7 mouse cellular contexts compared by ENCODE assay signal in genomic region chr4:62359256-62359775, GRCm38 (mm10). TPM values are rescaled to one million over a fixed set of nuclear protein-coding genes. Genes with fewer than 3 reads are reported as not detected.
DNase-seq lines count a peak whose midpoint lies in the region; ATAC-seq and TF ChIP-seq lines count a peak whose summit lies in the region.

No protein-coding gene starts in this region.

- DNase-seq in neural tube, embryonic 11.5 days (ENCODE audit: low spot score): no peak
- DNase-seq in neural tube, embryonic 10.5 days (ENCODE audit: extremely low spot score, low spot score): no peak
- DNase-seq in yolk sac, embryonic 10.5 days (ENCODE audit: low spot score): peak; percentile 73
- DNase-seq in layer of hippocampus, adult 9-11 months: no peak
- DNase-seq in testis, postnatal 10 days (ENCODE audit: low spot score): no peak

- TF ChIP-seq CTCF in embryonic fibroblast, embryonic 13.5 days (IDR thresholded peaks at IDR 0.05; ENCODE audit: borderline replicate concordance, insufficient read depth, low read length): no peak

- H3K27ac ChIP-seq in neural tube, embryonic 11.5 days (ENCODE audit: low read depth, low read length): no peak overlapping the region
- H3K27ac ChIP-seq in embryonic fibroblast, embryonic 13.5 days (ENCODE audit: insufficient read depth, low read length): peak overlapping the region; percentile 55
- no peak overlapping the region; the same call in 1 of the 2 replicates for H3K27ac ChIP-seq in limb, embryonic 15.5 days

- H3K9ac ChIP-seq in neural tube, embryonic 11.5 days (ENCODE audit: low read length): peak overlapping the region; percentile 59
- H3K9ac ChIP-seq in limb, embryonic 15.5 days: peak overlapping the region; percentile 73

- H3K36me3 ChIP-seq in neural tube, embryonic 11.5 days (ENCODE audit: control insufficient read depth, insufficient read depth, low read length): no peaks in the 10 kb centered on the region
- H3K36me3 ChIP-seq in limb, embryonic 15.5 days: peaks cover 4% of the 10 kb centered on the region; the same call in 1 of the 2 replicates

- no peak for ATAC-seq in neural tube, embryonic 11.5 days (ENCODE audit: insufficient read depth, low FRiP score, low TSS enrichment)
- ATAC-seq in limb, embryonic 15.5 days (ENCODE audit: insufficient number of reproducible peaks, low FRiP score, low TSS enrichment, low read depth): no peak

- H3K4me1 ChIP-seq in neural tube, embryonic 11.5 days (ENCODE audit: control insufficient read depth, insufficient read depth, low read length): peaks cover 7% of the 10 kb centered on the region; the same call in 1 of the 2 replicates
- no peaks in the 10 kb centered on the region for H3K4me1 ChIP-seq in embryonic fibroblast, embryonic 13.5 days (ENCODE audit: control insufficient read depth, insufficient read depth, low read length)
- peaks cover 13% of the 10 kb centered on the region for H3K4me1 ChIP-seq in limb, embryonic 15.5 days

- no peaks in the 10 kb centered on the region for H3K9me3 ChIP-seq in neural tube, embryonic 11.5 days (ENCODE audit: control insufficient read depth, low read length)
- H3K9me3 ChIP-seq in limb, embryonic 15.5 days: no peaks in the 10 kb centered on the region

- H3K4me3 ChIP-seq in neural tube, embryonic 11.5 days (ENCODE audit: low read depth, low read length): peak overlapping the region; percentile 75
- H3K4me3 ChIP-seq in embryonic fibroblast, embryonic 13.5 days (ENCODE audit: insufficient read depth, low read length): peak overlapping the region; percentile 63
- peak overlapping the region; percentile 90 for H3K4me3 ChIP-seq in limb, embryonic 15.5 days

- 57% methylated on average over 7 of the region's 7 CpGs for WGBS in neural tube, embryonic 11.5 days
- WGBS in limb, embryonic 15.5 days: 50% methylated on average over 7 of the region's 7 CpGs

- TF ChIP-seq POLR2A in embryonic fibroblast, embryonic 13.5 days (IDR thresholded peaks at IDR 0.05; ENCODE audit: low read depth, low read length): no peak

- H3K4me2 ChIP-seq in neural tube, embryonic 11.5 days (ENCODE audit: low read depth): peak overlapping the region; percentile 67
- peak overlapping the region; percentile 66 for H3K4me2 ChIP-seq in limb, embryonic 15.5 days

- no peaks in the 10 kb centered on the region for H3K27me3 ChIP-seq in neural tube, embryonic 11.5 days (ENCODE audit: control insufficient read depth, insufficient read depth, low read length)
- no peaks in the 10 kb centered on the region for H3K27me3 ChIP-seq in limb, embryonic 15.5 days

RNA-seq across cellular contexts. Expression of gene Fkbp15, which starts 1.0 kb away (rescaled TPM):
- 21.0 and 22.1 TPM in 2 replicates for polyA plus RNA-seq in neural tube, embryonic 11.5 days (2014; fragmentation: Nextera tagmentation; extraction: Ambion mirVana)
- 33.1 and 36.9 TPM in 2 replicates for polyA plus RNA-seq in embryonic fibroblast, embryonic 13.5 days (2011; ENCODE audit: insufficient read length, low read depth, missing spikeins)
- 28.4 and 29.0 TPM in 2 replicates for polyA plus RNA-seq in limb, embryonic 15.5 days (2015; fragmentation: Nextera tagmentation; extraction: Ambion mirVana)

RNA-seq across cellular contexts. Expression of gene Slc31a1, which starts 1.2 kb away (rescaled TPM):
- polyA plus RNA-seq in neural tube, embryonic 11.5 days (2014; fragmentation: Nextera tagmentation; extraction: Ambion mirVana): 46.0 and 48.5 TPM in 2 replicates
- 40.8 and 46.7 TPM in 2 replicates for polyA plus RNA-seq in embryonic fibroblast, embryonic 13.5 days (2011; ENCODE audit: insufficient read length, low read depth, missing spikeins)
- 53.0 and 54.6 TPM in 2 replicates for polyA plus RNA-seq in limb, embryonic 15.5 days (2015; fragmentation: Nextera tagmentation; extraction: Ambion mirVana)

RNA-seq across cellular contexts. Expression of gene Cdc26, which starts 49.1 kb away (rescaled TPM):
- polyA plus RNA-seq in neural tube, embryonic 11.5 days (2014; fragmentation: Nextera tagmentation; extraction: Ambion mirVana): 161 and 170 TPM in 2 replicates
- 61.3 and 94.3 TPM in 2 replicates for polyA plus RNA-seq in embryonic fibroblast, embryonic 13.5 days (2011; ENCODE audit: insufficient read length, low read depth, missing spikeins)
- 156 and 159 TPM in 2 replicates for polyA plus RNA-seq in limb, embryonic 15.5 days (2015; fragmentation: Nextera tagmentation; extraction: Ambion mirVana)

RNA-seq across cellular contexts. Expression of gene Prpf4, which starts 49.3 kb away (rescaled TPM):
- polyA plus RNA-seq in neural tube, embryonic 11.5 days (2014; fragmentation: Nextera tagmentation; extraction: Ambion mirVana): 28.2 and 30.0 TPM in 2 replicates
- 12.1 and 14.1 TPM in 2 replicates for polyA plus RNA-seq in embryonic fibroblast, embryonic 13.5 days (2011; ENCODE audit: insufficient read length, low read depth, missing spikeins)
- polyA plus RNA-seq in limb, embryonic 15.5 days (2015; fragmentation: Nextera tagmentation; extraction: Ambion mirVana): 18.7 and 18.8 TPM in 2 replicates
